Comparison of ENCODE assay signal across 13 mouse cellular contexts in the genomic region with DNA sequence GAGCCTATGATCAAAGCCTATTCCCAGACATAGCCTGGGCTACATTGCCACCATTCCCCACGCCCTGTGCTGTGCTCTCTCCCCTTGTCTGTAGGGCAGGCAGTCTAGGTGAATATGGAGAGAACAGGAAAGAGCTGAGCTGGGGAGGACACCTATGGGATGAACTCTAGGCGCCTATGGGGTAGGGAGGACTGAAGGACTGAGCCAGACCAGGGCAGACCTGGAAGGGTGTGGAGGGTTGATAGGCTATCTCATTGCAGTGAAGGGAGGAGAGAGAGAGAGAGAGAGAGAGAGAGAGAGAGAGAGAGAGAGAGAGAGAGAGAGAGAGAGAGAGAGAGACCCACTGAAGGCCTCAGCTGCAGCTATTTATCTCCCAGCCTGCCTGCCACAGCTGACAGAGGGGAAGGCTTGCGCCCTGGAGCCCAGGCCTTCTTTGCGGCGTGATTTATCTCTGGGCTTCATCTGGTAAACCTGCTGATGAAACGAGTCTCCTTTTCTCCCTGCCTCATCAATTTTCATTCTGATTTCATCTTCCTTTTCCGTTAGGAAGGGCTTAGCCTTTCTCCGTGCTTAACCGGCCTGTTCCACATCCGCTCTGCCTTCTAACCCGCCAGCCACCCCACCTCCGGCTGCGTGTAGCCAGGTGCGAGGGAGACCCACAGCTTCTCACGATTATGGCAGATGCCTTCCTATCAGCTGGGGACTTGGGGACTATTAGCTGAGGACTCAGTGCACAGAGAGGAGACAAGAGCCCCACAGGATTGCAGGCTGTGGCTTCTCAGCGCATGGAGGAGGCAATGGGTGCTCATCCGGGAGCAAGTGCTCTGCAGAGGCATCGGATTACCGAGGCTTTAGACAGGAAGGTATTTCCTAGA. TPM values are rescaled to one million over a fixed set of nuclear protein-coding genes. Genes with fewer than 3 reads are reported as not detected.
DNase-seq lines count a peak whose midpoint lies in the region; ATAC-seq and TF ChIP-seq lines count a peak whose summit lies in the region.
"Had no signal": no experiment of that assay in that cellular context is flagged by ENCODE, and none has a peak within 500 bp of the region (broad histone marks: within the 10 kb centered on the region; RNA-seq: fewer than 3 reads in every experiment).

No protein-coding gene starts in this region.

- no peaks in the 10 kb centered on the region for H3K4me1 ChIP-seq in embryonic facial prominence, embryonic 12.5 days
- peaks cover 12% of the 10 kb centered on the region for H3K4me1 ChIP-seq in embryonic facial prominence, embryonic 10.5 days
- H3K4me1 ChIP-seq in thymus, adult 2 months (replicated peaks; ENCODE audit: control insufficient read depth, insufficient read depth, low read length), result no peaks in the 10 kb centered on the region
- peaks cover 24% of the 10 kb centered on the region for H3K4me1 ChIP-seq in neural tube, embryonic 15.5 days

- no peak overlapping the region for H3K27ac ChIP-seq in embryonic facial prominence, embryonic 12.5 days
- H3K27ac ChIP-seq in embryonic facial prominence, embryonic 10.5 days (replicated peaks), result no peak overlapping the region
- no peak overlapping the region for H3K27ac ChIP-seq in thymus, adult 2 months (ENCODE audit: control insufficient read depth, insufficient read depth, low read length)
- peak overlapping the region; percentile 68 for H3K27ac ChIP-seq in neural tube, embryonic 15.5 days (replicated peaks)

- no peak overlapping the region for H3K4me3 ChIP-seq in embryonic facial prominence, embryonic 12.5 days
- H3K4me3 ChIP-seq in embryonic facial prominence, embryonic 10.5 days, result no peak overlapping the region
- H3K4me3 ChIP-seq in thymus, adult 2 months (ENCODE audit: control insufficient read depth, insufficient read depth, low read length), result no peak overlapping the region
- H3K4me3 ChIP-seq in neural tube, embryonic 15.5 days (replicated peaks), result no peak overlapping the region

- H3K36me3 ChIP-seq in embryonic facial prominence, embryonic 12.5 days, result no peaks in the 10 kb centered on the region
- H3K36me3 ChIP-seq in embryonic facial prominence, embryonic 10.5 days (replicated peaks), result no peaks in the 10 kb centered on the region
- H3K36me3 ChIP-seq in thymus, adult 2 months (ENCODE audit: control insufficient read depth, insufficient read depth, low read length), result no peaks in the 10 kb centered on the region
- H3K36me3 ChIP-seq in neural tube, embryonic 15.5 days, result peaks cover 3% of the 10 kb centered on the region; the same call in 1 of the 2 replicates

- H3K4me2 ChIP-seq in embryonic facial prominence, embryonic 12.5 days (replicated peaks), result 0 out of 2 replicates have a peak overlapping the region, but pooled peaks have one; percentile 5
- no peak overlapping the region for H3K4me2 ChIP-seq in neural tube, embryonic 15.5 days

- intact Hi-C loops in gastrocnemius, postnatal 14 days (cut with DNase I; ENCODE audit: low total_unique reads), result no loop called here

- no peaks in the 10 kb centered on the region for H3K9me3 ChIP-seq in embryonic facial prominence, embryonic 12.5 days
- no peaks in the 10 kb centered on the region for H3K9me3 ChIP-seq in embryonic facial prominence, embryonic 10.5 days
- H3K9me3 ChIP-seq in neural tube, embryonic 15.5 days (replicated peaks), result no peaks in the 10 kb centered on the region

- 41% methylated on average over 19 of the region's 19 CpGs for WGBS in embryonic facial prominence, embryonic 12.5 days
- 57% methylated on average over 19 of the region's 19 CpGs for WGBS in embryonic facial prominence, embryonic 10.5 days
- 58% methylated on average over 19 of the region's 19 CpGs for WGBS in thymus, adult 2 months
- WGBS in neural tube, embryonic 15.5 days, result 22% methylated on average over 19 of the region's 19 CpGs

- no peak for TF ChIP-seq CTCF in thymus, adult 2 months (IDR thresholded peaks at IDR 0.05; ENCODE audit: borderline replicate concordance, control insufficient read depth, extremely low read depth, insufficient read depth, low read length, poor library complexity)

- ATAC-seq in embryonic facial prominence, embryonic 12.5 days (ENCODE audit: insufficient number of reproducible peaks, insufficient read depth, low FRiP score, low TSS enrichment), result peak; percentile 35; the same call in 1 of the 2 replicates
- ATAC-seq in neural tube, embryonic 15.5 days (ENCODE audit: low FRiP score), result peak; percentile 65; the same call in 1 of the 2 replicates

- TF ChIP-seq POLR2A in thymus, adult 2 months (IDR thresholded peaks at IDR 0.05; ENCODE audit: control insufficient read depth, extremely low read depth, insufficient read depth, low read length, poor library complexity), result no peak

- H3K27me3 ChIP-seq in embryonic facial prominence, embryonic 12.5 days, result 0 out of 2 replicates have a peak, but pooled peaks cover 3% of the 10 kb centered on the region
- H3K27me3 ChIP-seq in embryonic facial prominence, embryonic 10.5 days (replicated peaks; ENCODE audit: low read depth, poor library complexity, severe bottlenecking), result peaks cover 16% of the 10 kb centered on the region; the same call in 1 of the 2 replicates
- H3K27me3 ChIP-seq in thymus, adult 2 months (ENCODE audit: control insufficient read depth, insufficient read depth, low read length), result no peaks in the 10 kb centered on the region
- no peaks in the 10 kb centered on the region for H3K27me3 ChIP-seq in neural tube, embryonic 15.5 days (replicated peaks)

- no peak for DNase-seq in embryonic facial prominence, embryonic 10.5 days (ENCODE audit: low spot score)
- DNase-seq in thymus, postnatal 14 days, result peak; percentile 8
- no peak for DNase-seq in thymus, adult 2 months
- peak; percentile 61 for DNase-seq in mesoderm, embryonic 11.5 days (ENCODE audit: low read depth, low spot score)
- DNase-seq in gastrocnemius, postnatal 14 days, result no peak
- DNase-seq in natural killer cell, adult 2 months (ENCODE audit: low spot score in 2 of 2), result no peak
- DNase-seq: adrenal gland, postnatal 10 days; heart, adult 18-20 months; kidney, adult 9 months; liver had no signal

- no peak overlapping the region for H3K9ac ChIP-seq in embryonic facial prominence, embryonic 12.5 days
- no peak overlapping the region; the same call in 1 of the 2 replicates for H3K9ac ChIP-seq in neural tube, embryonic 15.5 days (replicated peaks)

RNA-seq across cellular contexts. Expression of gene Lrrn2, which starts 48.2 kb away (rescaled TPM):
- polyA plus RNA-seq in embryonic facial prominence, embryonic 12.5 days (2016; fragmentation: Nextera tagmentation; extraction: Ambion mirVana), result 6.6 and 6.9 TPM in 2 replicates
- polyA plus RNA-seq in embryonic facial prominence, embryonic 10.5 days (2016; fragmentation: Nextera tagmentation; extraction: Ambion mirVana), result 3.4 and 3.6 TPM in 2 replicates
- polyA plus RNA-seq in thymus, adult 2 months (2012; rRNA removed), result 0.93 and 1.5 TPM in 2 replicates
- polyA plus RNA-seq in neural tube, embryonic 15.5 days (2015; fragmentation: Nextera tagmentation; extraction: Ambion mirVana), result 40.5 and 45.9 TPM in 2 replicates
- 1 to 10 TPM; 1.6 to 3.1 TPM for total RNA-seq in gastrocnemius, postnatal 14 days (2021)
- total RNA-seq: monocyte, adult 5-6 weeks had no signal

Comparison
In these comparisons a context has a peak if more than half of its experiments do, and no peak if none do; other contexts are left out.
1. DNase-seq: peak in thymus, postnatal 14 days (single experiment) and mesoderm, embryonic 11.5 days (single experiment); none in embryonic facial prominence, embryonic 10.5 days (single experiment), thymus, adult 2 months (single experiment), gastrocnemius, postnatal 14 days (single experiment) and natural killer cell, adult 2 months (0 of 2).